Mouse (Mus musculus) thymus, adult 2 months (tissue): ENCODE measurements at regions not wholly inside any gene's neighbourhood (a gene's known extent, or its start where the extent isn't known, plus 50 kb on each side); places are given as distances from the start of the nearest gene placed in this dataset.
"Not testable (repeated sequence)": the region's sequence is repeated elsewhere in the genome, so short reads cannot be mapped to it uniquely, and the experiment has no call there.

ENCODE experiments used
- CTCF ChIP-seq: fragments of 200-500 bp; IDR thresholded peaks from 2 replicates; pipeline ENCODE4 v1.5.1; 2012; ENCODE audit warnings: mild to moderate bottlenecking, control low read depth, low read length, moderate library complexity, borderline replicate concordance; ENCODE audit not compliant: control insufficient read depth, poor library complexity, insufficient read depth; ENCODE audit errors: extremely low read depth
- POLR2A ChIP-seq: fragments of 200-500 bp; IDR thresholded peaks from 2 replicates; pipeline ENCODE4 v1.6.1; 2012; ENCODE audit warnings: mild to moderate bottlenecking, low read length, control low read depth, moderate library complexity; ENCODE audit not compliant: control insufficient read depth, poor library complexity, insufficient read depth; ENCODE audit errors: extremely low read depth

DNA sequence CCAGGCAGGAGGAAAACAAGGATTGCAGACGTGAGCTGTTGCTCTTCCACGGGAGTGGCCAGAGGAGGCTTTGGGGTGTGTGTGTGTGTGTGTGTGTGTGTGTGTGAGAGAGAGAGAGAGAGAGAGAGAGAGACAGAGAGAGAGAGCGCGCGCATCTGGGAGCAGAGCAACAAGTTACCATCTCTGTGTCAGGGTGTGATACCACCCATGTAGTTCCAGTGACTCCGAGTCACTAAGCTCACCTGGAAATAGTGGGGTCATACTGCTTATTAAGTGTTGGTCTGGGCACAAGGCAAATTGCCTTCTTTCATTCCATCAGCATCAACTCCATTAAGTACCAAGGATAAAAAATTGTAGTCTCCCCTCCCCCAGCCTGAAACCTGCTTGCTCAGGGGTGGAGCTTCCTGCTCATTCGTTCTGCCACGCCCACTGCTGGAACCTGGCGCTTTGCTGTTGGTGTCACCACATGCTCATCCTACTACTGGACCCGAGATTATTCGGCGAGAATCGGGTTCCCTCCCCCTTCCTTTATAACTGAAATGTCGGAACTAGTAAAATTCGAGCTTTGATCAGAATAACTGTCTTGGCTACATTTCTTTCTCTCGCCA is 79.3 kb upstream of the Atl2 start:
- TF ChIP-seq CTCF, POLR2A: not testable (repeated sequence)
